Mouse (Mus musculus): Measurements from ENCODE around the gene Adcyap1. TPM values are rescaled to one million over a fixed set of nuclear protein-coding genes. Genes with fewer than 3 reads are reported as not detected.

Adcyap1 gene
- polyA plus RNA-seq, 1 experiment = not detected

DNA sequence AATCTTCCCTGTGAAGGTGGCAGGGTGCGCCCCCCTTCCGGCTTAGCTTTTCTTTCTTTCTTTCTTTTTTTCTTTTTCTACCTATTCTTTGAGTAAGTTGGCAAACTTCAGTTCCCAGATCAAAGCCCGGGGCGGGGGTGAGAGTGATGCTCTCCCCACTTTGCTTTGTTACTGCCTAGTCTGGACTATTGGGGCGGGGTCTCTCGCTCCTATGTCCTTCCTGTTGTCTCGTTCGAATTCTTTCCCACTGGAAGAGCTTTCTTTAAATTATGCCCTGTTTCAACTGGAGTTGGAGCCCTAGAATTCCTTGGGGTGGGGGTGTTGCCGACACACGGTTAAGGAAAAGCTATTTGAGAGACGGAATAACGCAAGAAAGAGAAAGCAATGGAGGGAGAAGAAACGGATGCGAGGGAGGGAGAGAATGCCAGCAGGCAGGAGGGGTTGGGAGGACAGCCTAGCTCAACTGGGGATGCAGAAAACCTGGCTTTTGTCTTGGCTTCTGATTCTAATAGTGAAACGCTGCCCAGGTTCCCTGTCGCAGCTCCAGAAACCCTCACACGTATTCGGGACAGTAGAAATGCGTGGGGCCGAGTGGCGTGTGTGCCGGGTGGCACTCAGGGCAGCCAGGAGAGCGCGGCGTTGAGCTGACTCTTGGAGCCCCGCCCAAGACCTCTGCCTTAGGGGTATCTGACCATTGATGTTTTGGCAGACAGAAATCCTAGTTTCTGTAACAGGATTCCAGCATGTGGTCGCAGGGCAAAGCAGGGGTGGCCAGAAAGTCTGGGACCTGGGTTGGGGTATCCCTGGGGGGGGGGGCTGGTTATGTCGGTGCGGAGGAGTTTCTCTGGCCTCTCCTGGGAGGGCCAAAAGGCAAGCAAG is 1.8 kb downstream of the Adcyap1 start:
- 4% methylated on average over 29 of the region's 29 CpGs for WGBS
- Histone ChIP-seq H3K27ac (ENCODE audit: insufficient read depth, low read depth, low read length) (no peak overlapping the region), H3K27me3 (ENCODE audit: control insufficient read depth, insufficient read depth, low read length) (peaks cover 36% of the 10 kb centered on the region), H3K4me3 (ENCODE audit: low read depth, low read length) (no peak overlapping the region), H3K36me3 (ENCODE audit: control insufficient read depth, insufficient read depth, low read length) (no peaks in the 10 kb centered on the region), H3K4me1 (ENCODE audit: control insufficient read depth, insufficient read depth, insufficient read length, low read length) (no peaks in the 10 kb centered on the region; the same call in 1 of the 2 replicates)
- TF ChIP-seq CTCF (IDR thresholded peaks at IDR 0.05; ENCODE audit: extremely low read depth, insufficient read length, insufficient replicate concordance, low read depth, low read length) (no peak), POLR2A (IDR thresholded peaks at IDR 0.05; ENCODE audit: low read depth, low read length) (no peak)

- Histone ChIP-seq H3K4me1 (ENCODE audit: control insufficient read depth, insufficient read depth, insufficient read length, low read length) (no peaks in the 10 kb centered on the region; the same call in 1 of the 2 replicates), H3K4me3 (ENCODE audit: low read depth, low read length) (no peak overlapping the region), H3K36me3 (ENCODE audit: control insufficient read depth, insufficient read depth, low read length) (no peaks in the 10 kb centered on the region), H3K27me3 (ENCODE audit: control insufficient read depth, insufficient read depth, low read length) (peaks cover 36% of the 10 kb centered on the region), H3K27ac (ENCODE audit: insufficient read depth, low read depth, low read length) (no peak overlapping the region)
- 7% methylated on average over 16 of the region's 16 CpGs for WGBS
- no peak for TF ChIP-seq POLR2A (IDR thresholded peaks at IDR 0.05; ENCODE audit: low read depth, low read length)
- no peak for TF ChIP-seq CTCF (IDR thresholded peaks at IDR 0.05; ENCODE audit: extremely low read depth, insufficient read length, insufficient replicate concordance, low read depth, low read length)
These were observed 2.6 kb downstream of the Adcyap1 start for GRCm38 (mm10) chr17:93201265-93201925.

GRCm38 (mm10) chr17:93202165-93203075 is 3.6 kb downstream of the Adcyap1 start:
- Histone ChIP-seq H3K36me3 (ENCODE audit: control insufficient read depth, insufficient read depth, low read length) (no peaks in the 10 kb centered on the region), H3K4me1 (ENCODE audit: control insufficient read depth, insufficient read depth, insufficient read length, low read length) (no peaks in the 10 kb centered on the region; the same call in 1 of the 2 replicates), H3K4me3 (ENCODE audit: low read depth, low read length) (peak overlapping the region; percentile 24; the same call in 1 of the 2 replicates), H3K27me3 (ENCODE audit: control insufficient read depth, insufficient read depth, low read length) (peaks cover 36% of the 10 kb centered on the region), H3K27ac (ENCODE audit: insufficient read depth, low read depth, low read length) (no peak overlapping the region)
- WGBS = 3% methylated on average over 44 of the region's 44 CpGs
- TF ChIP-seq POLR2A (IDR thresholded peaks at IDR 0.05; ENCODE audit: low read depth, low read length) = no peak
- no peak for TF ChIP-seq CTCF (IDR thresholded peaks at IDR 0.05; ENCODE audit: extremely low read depth, insufficient read length, insufficient replicate concordance, low read depth, low read length)

DNA sequence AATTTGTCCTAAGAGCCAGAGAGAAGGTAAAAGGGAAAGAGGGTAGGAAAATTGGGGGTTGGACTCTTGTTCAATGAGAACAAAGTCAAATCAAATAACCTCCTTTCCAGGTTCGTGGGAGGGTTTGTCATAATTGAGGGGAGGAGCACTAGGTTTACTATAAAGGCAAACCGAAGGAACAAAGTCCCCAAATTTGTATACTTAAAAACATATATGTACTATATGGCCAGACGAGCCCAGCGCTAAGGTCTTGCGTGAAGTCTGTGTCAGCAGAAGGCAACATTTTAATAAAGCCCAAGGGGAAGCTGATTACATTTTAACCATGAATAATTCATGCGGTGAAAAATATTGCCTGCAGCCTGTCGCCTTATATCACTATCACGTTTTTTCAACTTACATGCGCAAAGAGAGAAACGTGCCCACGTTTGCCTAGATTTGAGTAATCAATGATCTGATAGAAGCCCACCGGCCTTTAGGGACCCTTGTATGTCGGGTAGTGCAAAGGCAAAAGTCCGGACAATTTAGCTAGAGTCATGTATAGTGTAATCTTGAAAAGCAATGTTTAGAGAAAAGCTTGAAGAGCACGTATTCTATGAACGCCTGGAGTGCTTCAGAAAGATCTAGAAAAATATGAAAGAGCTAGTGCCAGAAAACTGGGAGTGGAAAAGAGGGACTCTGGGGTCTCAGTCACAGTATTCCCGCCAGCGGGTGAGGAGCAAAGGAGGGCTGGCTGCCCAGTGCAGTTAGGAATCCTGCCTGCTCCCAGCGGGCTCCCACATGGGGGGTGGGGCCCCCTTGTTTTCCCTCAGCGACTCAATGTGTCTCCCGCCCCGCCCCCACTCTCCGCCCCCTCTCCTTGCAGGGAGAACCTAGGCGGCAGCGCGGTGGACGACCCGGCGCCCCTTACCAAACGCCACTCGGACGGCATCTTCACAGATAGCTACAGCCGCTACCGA is 4.5 kb downstream of the Adcyap1 start:
- Histone ChIP-seq H3K4me1 (ENCODE audit: control insufficient read depth, insufficient read depth, insufficient read length, low read length) (no peaks in the 10 kb centered on the region; the same call in 1 of the 2 replicates), H3K4me3 (ENCODE audit: low read depth, low read length) (no peak overlapping the region), H3K27me3 (ENCODE audit: control insufficient read depth, insufficient read depth, low read length) (peaks cover 36% of the 10 kb centered on the region), H3K27ac (ENCODE audit: insufficient read depth, low read depth, low read length) (no peak overlapping the region), H3K36me3 (ENCODE audit: control insufficient read depth, insufficient read depth, low read length) (no peaks in the 10 kb centered on the region)
- WGBS = 3% methylated on average over 34 of the region's 34 CpGs
- TF ChIP-seq CTCF (IDR thresholded peaks at IDR 0.05; ENCODE audit: extremely low read depth, insufficient read length, insufficient replicate concordance, low read depth, low read length) = no peak
- no peak for TF ChIP-seq POLR2A (IDR thresholded peaks at IDR 0.05; ENCODE audit: low read depth, low read length)

GRCm38 (mm10) chr17:93217785-93218184 is 19.0 kb downstream of the Adcyap1 start:
- Histone ChIP-seq H3K27me3 (ENCODE audit: control insufficient read depth, insufficient read depth, low read length) (no peaks in the 10 kb centered on the region), H3K4me1 (ENCODE audit: control insufficient read depth, insufficient read depth, insufficient read length, low read length) (no peaks in the 10 kb centered on the region), H3K36me3 (ENCODE audit: control insufficient read depth, insufficient read depth, low read length) (no peaks in the 10 kb centered on the region), H3K27ac (ENCODE audit: insufficient read depth, low read depth, low read length) (no peak overlapping the region), H3K4me3 (ENCODE audit: low read depth, low read length) (no peak overlapping the region)
- no peak for TF ChIP-seq CTCF (IDR thresholded peaks at IDR 0.05; ENCODE audit: extremely low read depth, insufficient read length, insufficient replicate concordance, low read depth, low read length)
- no peak for TF ChIP-seq POLR2A (IDR thresholded peaks at IDR 0.05; ENCODE audit: low read depth, low read length)
- WGBS = 78% methylated on average over 6 of the region's 6 CpGs

- TF ChIP-seq CTCF (IDR thresholded peaks at IDR 0.05; ENCODE audit: extremely low read depth, insufficient read length, insufficient replicate concordance, low read depth, low read length) (no peak), POLR2A (IDR thresholded peaks at IDR 0.05; ENCODE audit: low read depth, low read length) (no peak)
- 45% methylated on average over 2 of the region's 2 CpGs for WGBS
- Histone ChIP-seq H3K4me3 (ENCODE audit: low read depth, low read length) (no peak overlapping the region), H3K4me1 (ENCODE audit: control insufficient read depth, insufficient read depth, insufficient read length, low read length) (no peaks in the 10 kb centered on the region), H3K27ac (ENCODE audit: insufficient read depth, low read depth, low read length) (no peak overlapping the region), H3K36me3 (ENCODE audit: control insufficient read depth, insufficient read depth, low read length) (no peaks in the 10 kb centered on the region), H3K27me3 (ENCODE audit: control insufficient read depth, insufficient read depth, low read length) (no peaks in the 10 kb centered on the region)
These were observed 19.8 kb downstream of the Adcyap1 start for GRCm38 (mm10) chr17:93218640-93219039.
